Mouse (Mus musculus) brain, embryonic 14.5 days (tissue): ENCODE measurements at regions not wholly inside any gene's neighbourhood (a gene's known extent, or its start where the extent isn't known, plus 50 kb on each side); places are given as distances from the start of the nearest gene placed in this dataset.

Experiments used
- DNase-seq: peaks from one replicate; pipeline ENCODE4 v3.0.0-alpha.2; 2011; ENCODE audit warnings: low read depth
- CTCF ChIP-seq: fragments of 200-500 bp; IDR thresholded peaks from 2 replicates; pipeline ENCODE4 v1.5.1; 2012; ENCODE audit warnings: inconsistent platforms, mild to moderate bottlenecking, moderate library complexity, borderline replicate concordance; ENCODE audit not compliant: insufficient read depth, insufficient read length; ENCODE audit errors: extremely low read depth
- POLR2A ChIP-seq: fragments of 200-500 bp; IDR thresholded peaks from 2 replicates; pipeline ENCODE4 v1.6.1; 2012; ENCODE audit warnings: mild to moderate bottlenecking, inconsistent platforms, borderline replicate concordance; ENCODE audit not compliant: poor library complexity, insufficient read depth, insufficient read length, severe bottlenecking; ENCODE audit errors: extremely low read depth

GRCm38 (mm10) chr9:61310574-61310973, 61.6 kb upstream of the Tle3 start:
- DNase-seq: no peak
- TF ChIP-seq CTCF (no peak), POLR2A (no peak)

- no peak for TF ChIP-seq POLR2A
- TF ChIP-seq CTCF: no peak
- peak; percentile 40 for DNase-seq
These were observed 60.6 kb upstream of the Tle3 start for GRCm38 (mm10) chr9:61311604-61312003.

- TF ChIP-seq POLR2A (no peak), CTCF (no peak)
- no peak for DNase-seq
These were observed 57.5 kb upstream of the Tle3 start for GRCm38 (mm10) chr9:61314630-61315179.

- DNase-seq: peak; percentile 86
- TF ChIP-seq CTCF (no peak), POLR2A (no peak)
These were observed 56.5 kb upstream of the Tle3 start for GRCm38 (mm10) chr9:61315371-61316298.

GRCm38 (mm10) chr9:61316442-61316841, 55.7 kb upstream of the Tle3 start:
- no peak for TF ChIP-seq POLR2A
- no peak for TF ChIP-seq CTCF
- peak; percentile 63 for DNase-seq

GRCm38 (mm10) chr9:61319721-61320120, 52.4 kb upstream of the Tle3 start:
- no peak for TF ChIP-seq POLR2A
- no peak for TF ChIP-seq CTCF
- peak; percentile 60 for DNase-seq

GRCm38 (mm10) chr9:61321314-61321713, 50.9 kb upstream of the Tle3 start:
- DNase-seq: no peak
- no peak for TF ChIP-seq CTCF
- TF ChIP-seq POLR2A: no peak

- no peak for TF ChIP-seq CTCF
- no peak for TF ChIP-seq POLR2A
- DNase-seq: no peak
These were observed 50.3 kb upstream of the Tle3 start for GRCm38 (mm10) chr9:61321825-61322224.

GRCm38 (mm10) chr9:61322333-61322732, 49.8 kb upstream of the Tle3 start:
- TF ChIP-seq POLR2A: no peak
- no peak for TF ChIP-seq CTCF
- no peak for DNase-seq
